ENCODE assay signal across 4 mouse cellular contexts in genomic region chr16:13108356-13108755, GRCm38 (mm10).
"Had no signal": no experiment of that assay in that cellular context is flagged by ENCODE, and none has a peak within 500 bp of the region (broad histone marks: within the 10 kb centered on the region; RNA-seq: fewer than 3 reads in every experiment).

No protein-coding gene starts in this region.

- H3K27me3 ChIP-seq: liver, embryonic 13.5 days; lung, embryonic 15.5 days; stomach, embryonic 15.5 days had no signal

- H3K27ac ChIP-seq: liver, embryonic 13.5 days; lung, embryonic 15.5 days; macrophage; stomach, embryonic 15.5 days had no signal

- H3K9ac ChIP-seq: stomach, embryonic 15.5 days had no signal
